In the genomic region with DNA sequence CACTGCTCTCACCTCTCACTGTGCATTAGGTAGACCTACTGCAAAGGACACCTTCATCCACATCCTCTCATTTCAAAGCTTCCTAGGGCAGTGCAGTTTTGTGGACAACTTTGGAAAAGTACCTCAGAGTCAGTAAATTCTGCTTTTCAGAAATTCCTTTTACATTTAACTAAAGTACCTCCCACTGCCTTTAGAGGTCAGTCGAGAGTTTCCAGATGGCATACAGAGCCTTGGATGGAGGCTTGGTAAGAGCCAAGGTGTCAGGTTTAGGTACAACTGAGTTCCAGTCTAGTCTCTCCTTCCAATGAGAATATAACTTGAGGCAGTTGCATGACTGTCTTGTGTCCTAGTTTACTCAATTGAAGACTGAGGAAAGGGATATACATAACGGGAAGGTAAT, we compare ENCODE assay signal across 12 mouse cellular contexts. TPM values are rescaled to one million over a fixed set of nuclear protein-coding genes. Genes with fewer than 3 reads are reported as not detected.
DNase-seq lines count a peak whose midpoint lies in the region; ATAC-seq and TF ChIP-seq lines count a peak whose summit lies in the region.
"Had no signal": no experiment of that assay in that cellular context is flagged by ENCODE, and none has a peak within 500 bp of the region (broad histone marks: within the 10 kb centered on the region; RNA-seq: fewer than 3 reads in every experiment).

No protein-coding gene starts in this region.

- 55% methylated on average over 2 of the region's 2 CpGs for WGBS in forebrain, postnatal 0 days
- WGBS in forebrain, embryonic 16.5 days, result 57% methylated on average over 2 of the region's 2 CpGs
- WGBS in midbrain, postnatal 0 days, result 54% methylated on average over 2 of the region's 2 CpGs
- 52% methylated on average over 2 of the region's 2 CpGs for WGBS in midbrain, embryonic 15.5 days
- WGBS in midbrain, embryonic 10.5 days, result 58% methylated on average over 2 of the region's 2 CpGs

- H3K4me2 ChIP-seq in forebrain, postnatal 0 days (ENCODE audit: low read depth), result no peak overlapping the region
- no peak overlapping the region for H3K4me2 ChIP-seq in forebrain, embryonic 16.5 days (ENCODE audit: low read length)
- no peak overlapping the region for H3K4me2 ChIP-seq in midbrain, postnatal 0 days (ENCODE audit: low read depth, low read length, poor library complexity, severe bottlenecking)
- H3K4me2 ChIP-seq in midbrain, embryonic 15.5 days, result no peak overlapping the region
- H3K4me2 ChIP-seq: limb, embryonic 12.5 days; midbrain, embryonic 13.5 days had no signal

- no peak overlapping the region for H3K27ac ChIP-seq in forebrain, postnatal 0 days (ENCODE audit: low read depth, low read length)
- no peak overlapping the region for H3K27ac ChIP-seq in forebrain, embryonic 16.5 days (ENCODE audit: low read length)
- H3K27ac ChIP-seq in midbrain, postnatal 0 days (ENCODE audit: low read depth, low read length), result no peak overlapping the region
- no peak overlapping the region for H3K27ac ChIP-seq in midbrain, embryonic 15.5 days
- no peak overlapping the region for H3K27ac ChIP-seq in midbrain, embryonic 10.5 days (replicated peaks)
- H3K27ac ChIP-seq: heart, embryonic 10.5 days; limb, embryonic 12.5 days; midbrain, embryonic 13.5 days had no signal

- H3K27me3 ChIP-seq in forebrain, postnatal 0 days (ENCODE audit: insufficient read depth, low read length), result no peaks in the 10 kb centered on the region
- H3K27me3 ChIP-seq in forebrain, embryonic 16.5 days (replicated peaks; ENCODE audit: control insufficient read depth, insufficient read depth, low read length), result no peaks in the 10 kb centered on the region
- no peaks in the 10 kb centered on the region for H3K27me3 ChIP-seq in midbrain, postnatal 0 days (ENCODE audit: insufficient read depth, low read length)
- H3K27me3 ChIP-seq in midbrain, embryonic 15.5 days (replicated peaks), result no peaks in the 10 kb centered on the region
- H3K27me3 ChIP-seq in splenic B cell, adult 2 months (ENCODE audit: control insufficient read depth, insufficient read depth, low read length, poor library complexity, severe bottlenecking), result no peaks in the 10 kb centered on the region
- H3K27me3 ChIP-seq in midbrain, embryonic 10.5 days (ENCODE audit: low read depth, poor library complexity, severe bottlenecking), result no peaks in the 10 kb centered on the region
- H3K27me3 ChIP-seq: limb, embryonic 12.5 days; midbrain, embryonic 13.5 days had no signal

- no peak for ATAC-seq in forebrain, postnatal 0 days
- no peak for ATAC-seq in forebrain, embryonic 16.5 days
- no peak for ATAC-seq in midbrain, postnatal 0 days (ENCODE audit: low FRiP score)
- no peak for ATAC-seq in midbrain, embryonic 15.5 days (replicated peaks)
- ATAC-seq: intestine, embryonic 16.5 days; midbrain, embryonic 13.5 days had no signal

- no peak overlapping the region for H3K9ac ChIP-seq in forebrain, postnatal 0 days
- H3K9ac ChIP-seq in forebrain, embryonic 16.5 days (replicated peaks; ENCODE audit: low read depth, low read length), result no peak overlapping the region
- no peak overlapping the region for H3K9ac ChIP-seq in midbrain, postnatal 0 days (replicated peaks; ENCODE audit: low read length, poor library complexity, severe bottlenecking)
- no peak overlapping the region for H3K9ac ChIP-seq in midbrain, embryonic 15.5 days
- H3K9ac ChIP-seq: limb, embryonic 12.5 days; midbrain, embryonic 13.5 days had no signal

- H3K9me3 ChIP-seq in forebrain, postnatal 0 days (ENCODE audit: low read length), result no peaks in the 10 kb centered on the region
- H3K9me3 ChIP-seq in forebrain, embryonic 16.5 days (ENCODE audit: control insufficient read depth, low read length), result no peaks in the 10 kb centered on the region
- no peaks in the 10 kb centered on the region for H3K9me3 ChIP-seq in midbrain, postnatal 0 days (ENCODE audit: low read length)
- no peaks in the 10 kb centered on the region for H3K9me3 ChIP-seq in midbrain, embryonic 15.5 days
- H3K9me3 ChIP-seq in midbrain, embryonic 10.5 days (replicated peaks), result no peaks in the 10 kb centered on the region
- H3K9me3 ChIP-seq: heart, embryonic 10.5 days; limb, embryonic 12.5 days; midbrain, embryonic 13.5 days had no signal

- H3K36me3 ChIP-seq in forebrain, postnatal 0 days (ENCODE audit: insufficient read depth), result no peaks in the 10 kb centered on the region
- H3K36me3 ChIP-seq in forebrain, embryonic 16.5 days (ENCODE audit: control insufficient read depth, insufficient read depth), result no peaks in the 10 kb centered on the region
- H3K36me3 ChIP-seq in midbrain, postnatal 0 days (ENCODE audit: insufficient read depth, low read length), result no peaks in the 10 kb centered on the region
- no peaks in the 10 kb centered on the region for H3K36me3 ChIP-seq in midbrain, embryonic 15.5 days (replicated peaks)
- H3K36me3 ChIP-seq in splenic B cell, adult 2 months (ENCODE audit: control insufficient read depth, insufficient read depth, low read length, poor library complexity, severe bottlenecking), result no peaks in the 10 kb centered on the region
- no peaks in the 10 kb centered on the region for H3K36me3 ChIP-seq in midbrain, embryonic 10.5 days
- H3K36me3 ChIP-seq: heart, embryonic 10.5 days; limb, embryonic 12.5 days; midbrain, embryonic 13.5 days had no signal

- TF ChIP-seq CTCF in forebrain, postnatal 0 days (IDR thresholded peaks at IDR 0.05; ENCODE audit: low read depth), result peak; percentile 38; the same call in 1 of the 2 replicates
- peak; percentile 48 for TF ChIP-seq CTCF in midbrain, postnatal 0 days (IDR thresholded peaks at IDR 0.05)

- no peaks in the 10 kb centered on the region for H3K4me1 ChIP-seq in forebrain, postnatal 0 days (ENCODE audit: insufficient read depth)
- no peaks in the 10 kb centered on the region for H3K4me1 ChIP-seq in forebrain, embryonic 16.5 days (replicated peaks; ENCODE audit: control insufficient read depth, insufficient read depth, low read length)
- H3K4me1 ChIP-seq in midbrain, postnatal 0 days (ENCODE audit: insufficient read depth, low read length), result no peaks in the 10 kb centered on the region
- no peaks in the 10 kb centered on the region for H3K4me1 ChIP-seq in midbrain, embryonic 15.5 days
- H3K4me1 ChIP-seq in midbrain, embryonic 10.5 days, result no peaks in the 10 kb centered on the region
- H3K4me1 ChIP-seq: midbrain, embryonic 13.5 days had no signal

- no peak for DNase-seq in forebrain, postnatal 0 days
- no peak for DNase-seq in midbrain, postnatal 0 days (ENCODE audit: low spot score)
- peak; percentile 51 for DNase-seq in embryo, embryonic 11 days
- peak; percentile 55 for DNase-seq in splenic B cell, adult 2 months (ENCODE audit: low read depth, low spot score)
- no peak for DNase-seq in urinary bladder, postnatal 4 days (ENCODE audit: low spot score in 2 of 2)
- no peak for DNase-seq in midbrain, embryonic 10.5 days (ENCODE audit: low spot score)

- no peak overlapping the region for H3K4me3 ChIP-seq in forebrain, postnatal 0 days (ENCODE audit: low read depth, low read length)
- no peak overlapping the region for H3K4me3 ChIP-seq in forebrain, embryonic 16.5 days (replicated peaks; ENCODE audit: low read length)
- H3K4me3 ChIP-seq in midbrain, postnatal 0 days (ENCODE audit: low read depth, low read length), result no peak overlapping the region
- H3K4me3 ChIP-seq in midbrain, embryonic 15.5 days, result no peak overlapping the region
- no peak overlapping the region for H3K4me3 ChIP-seq in midbrain, embryonic 10.5 days
- H3K4me3 ChIP-seq: heart, embryonic 10.5 days; limb, embryonic 12.5 days; midbrain, embryonic 13.5 days had no signal

RNA-seq across cellular contexts. Expression of a gene that starts 46.8 kb away (rescaled TPM):
- 34.8 and 43.1 TPM in 2 replicates for total RNA-seq in forebrain, postnatal 0 days (2014; rRNA removed)
- 12.3 and 13.3 TPM in 2 replicates for polyA plus RNA-seq in forebrain, postnatal 0 days (2015; fragmentation: Nextera tagmentation; extraction: Ambion mirVana)
- polyA plus RNA-seq in forebrain, embryonic 16.5 days (2015; fragmentation: Nextera tagmentation; extraction: Ambion mirVana), result 24.9 and 27.9 TPM in 2 replicates
- 24.9 and 40.6 TPM in 2 replicates for total RNA-seq in midbrain, postnatal 0 days (2014; rRNA removed)
- 11.4 and 14.0 TPM in 2 replicates for polyA plus RNA-seq in midbrain, postnatal 0 days (2015; fragmentation: Nextera tagmentation; extraction: Ambion mirVana)
- 21.2 and 21.7 TPM in 2 replicates for polyA plus RNA-seq in midbrain, embryonic 15.5 days (2015; fragmentation: Nextera tagmentation; extraction: Ambion mirVana)
- polyA plus RNA-seq in midbrain, embryonic 10.5 days (2016; fragmentation: Nextera tagmentation; extraction: Ambion mirVana), result 21.2 and 23.4 TPM in 2 replicates

RNA-seq across cellular contexts. Expression of a gene that starts 47.5 kb away (rescaled TPM):
- total RNA-seq in forebrain, postnatal 0 days (2014; rRNA removed), result 31.9 and 33.2 TPM in 2 replicates
- polyA plus RNA-seq in forebrain, postnatal 0 days (2015; fragmentation: Nextera tagmentation; extraction: Ambion mirVana), result 39.9 and 40.8 TPM in 2 replicates
- polyA plus RNA-seq in forebrain, embryonic 16.5 days (2015; fragmentation: Nextera tagmentation; extraction: Ambion mirVana), result 41.5 and 46.9 TPM in 2 replicates
- 21.2 and 27.2 TPM in 2 replicates for total RNA-seq in midbrain, postnatal 0 days (2014; rRNA removed)
- polyA plus RNA-seq in midbrain, postnatal 0 days (2015; fragmentation: Nextera tagmentation; extraction: Ambion mirVana), result 32.2 and 39.3 TPM in 2 replicates
- polyA plus RNA-seq in midbrain, embryonic 15.5 days (2015; fragmentation: Nextera tagmentation; extraction: Ambion mirVana), result 34.1 and 36.5 TPM in 2 replicates
- 61.5 and 62.4 TPM in 2 replicates for polyA plus RNA-seq in midbrain, embryonic 10.5 days (2016; fragmentation: Nextera tagmentation; extraction: Ambion mirVana)

Comparison
In these comparisons a context has a peak if more than half of its experiments do, and no peak if none do; other contexts are left out.
1. DNase-seq: peak in embryo, embryonic 11 days (single experiment) and splenic B cell, adult 2 months (single experiment); none in forebrain, postnatal 0 days (single experiment), midbrain, postnatal 0 days (single experiment), urinary bladder, postnatal 4 days (0 of 2) and midbrain, embryonic 10.5 days (single experiment).